Mouse (Mus musculus) liver, postnatal 0 days (tissue): Measurements from ENCODE around the gene Tmpo. TPM values are rescaled to one million over a fixed set of nuclear protein-coding genes. Genes with fewer than 3 reads are reported as not detected.

ENCODE experiments used
- ATAC-seq: fragments of 200-750 bp; cut with Nextera tagmentation; 2 replicates; pipeline ENCODE4 v1.8.0; 2017; ENCODE audit warnings: mild to moderate bottlenecking, moderate library complexity
- DNase-seq: peaks from one replicate; pipeline ENCODE4 v3.0.0-alpha.2; 2016
- H3K27ac ChIP-seq: fragments of 300-500 bp; sonication (generic); 2 replicates; pipeline ENCODE4 v1.5.1; 2014; ENCODE audit warnings: antibody characterized with exemption, moderate library complexity, mild to moderate bottlenecking, low read depth
- H3K27me3 ChIP-seq: fragments of 300-500 bp; sonication (generic); 2 replicates; pipeline ENCODE4 v1.6.1; 2014; ENCODE audit warnings: low read length, control low read depth, mixed read lengths; ENCODE audit not compliant: insufficient read depth
- H3K36me3 ChIP-seq: fragments of 300-500 bp; sonication (generic); replicated peaks from 2 replicates; pipeline ENCODE4 v1.6.1; 2014; ENCODE audit warnings: mild to moderate bottlenecking, control low read depth, low read length, moderate library complexity, mixed read lengths; ENCODE audit not compliant: insufficient read depth
- H3K4me1 ChIP-seq: fragments of 300-500 bp; sonication (generic); 2 replicates; pipeline ENCODE4 v1.6.1; 2014; ENCODE audit warnings: antibody characterized with exemption, mild to moderate bottlenecking, control low read depth; ENCODE audit not compliant: insufficient read depth
- H3K4me2 ChIP-seq: fragments of 300-500 bp; sonication (generic); 2 replicates; pipeline ENCODE4 v1.6.1; 2014; ENCODE audit warnings: low read depth, mild to moderate bottlenecking, low read length, moderate library complexity, mixed read lengths
- H3K4me3 ChIP-seq: fragments of 300-500 bp; sonication (generic); 2 replicates; pipeline ENCODE4 v1.5.1; 2014; ENCODE audit warnings: low read depth, low read length
- H3K9ac ChIP-seq: fragments of 300-500 bp; sonication (generic); replicated peaks from 2 replicates; pipeline ENCODE4 v1.6.1; 2014; ENCODE audit warnings: mild to moderate bottlenecking, moderate library complexity
- H3K9me3 ChIP-seq: fragments of 300-500 bp; sonication (generic); 2 replicates; pipeline ENCODE4 v1.6.1; 2016; ENCODE audit warnings: mild to moderate bottlenecking, control low read depth, low read length, mixed read lengths
- CTCF ChIP-seq: sonication (generic); IDR thresholded peaks from 2 replicates; pipeline ENCODE4 v1.5.1; 2016; ENCODE audit warnings: antibody characterized with exemption, low read depth
- EP300 ChIP-seq: IDR thresholded peaks from 2 replicates; pipeline ENCODE4 v1.6.1; 2016; ENCODE audit warnings: antibody characterized with exemption, low read depth, mild to moderate bottlenecking
- WGBS: fragments of 180-500 bp; shearing (Covaris S2); extraction: QIAGEN DNeasy Blood & Tissue Kit; methylation state at CpG from one replicate; pipeline ENCODE4 v1.1.7; 2014; ENCODE audit not compliant: insufficient replicate concordance; 5-methylcytosine and 5-hydroxymethylcytosine counted together
- polyA plus RNA-seq: library from polyadenylated mRNA; unstranded; fragments of >200 nt; fragmentation: Nextera tagmentation; extraction: Ambion mirVana; gene quantifications from 2 replicates; pipeline ENCODE4 v1.2.1, GENCODE M21; 2015

Gene Tmpo
- polyA plus RNA-seq, 1 experiment from 2014 or later, result 64.1 TPM

DNA sequence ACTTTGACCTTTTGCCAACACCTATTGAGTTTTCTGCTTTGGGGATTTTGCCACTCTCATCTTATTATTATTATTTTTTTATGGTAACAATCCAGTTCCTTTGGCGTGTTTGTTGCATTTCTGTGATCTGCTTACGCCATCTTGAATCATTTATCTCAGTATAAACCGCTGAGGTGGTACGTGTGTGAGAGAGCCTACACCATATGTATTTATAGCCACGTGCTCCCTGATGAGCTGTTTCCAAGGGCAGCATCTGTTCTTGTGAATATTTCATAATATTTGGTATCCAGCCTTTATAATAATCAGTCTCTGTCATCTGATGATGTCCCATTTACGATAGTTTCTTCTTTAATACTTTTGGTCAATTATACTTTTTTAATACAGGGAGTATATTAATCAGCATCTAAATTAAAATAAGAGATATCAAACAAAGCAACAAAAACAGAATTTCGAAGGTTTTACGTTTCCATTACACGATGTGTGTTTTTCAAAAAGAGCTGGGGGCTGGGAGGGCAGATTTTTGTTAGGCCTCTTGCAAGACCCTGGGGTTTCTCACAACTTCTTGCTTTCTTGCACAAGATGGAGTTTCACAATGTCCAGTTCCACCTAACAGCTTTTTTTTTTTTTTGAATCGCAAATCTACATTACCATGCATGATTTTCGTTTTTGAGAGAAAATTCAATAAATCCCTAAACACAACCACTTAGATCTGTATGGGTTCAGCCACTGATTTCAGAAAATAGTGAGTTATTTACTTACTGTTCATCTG is 28.0 kb upstream of the Tmpo start:
- peak overlapping the region; percentile 11 for H3K27ac ChIP-seq
- no peak for DNase-seq
- H3K9me3 ChIP-seq, result no peaks in the 10 kb centered on the region
- WGBS, result 69% methylated on average over 11 of the region's 11 CpGs
- no peak overlapping the region for H3K4me3 ChIP-seq
- no peak overlapping the region for H3K4me2 ChIP-seq
- TF ChIP-seq EP300, result no peak
- no peak for TF ChIP-seq CTCF
- H3K36me3 ChIP-seq, result no peaks in the 10 kb centered on the region
- no peak for ATAC-seq
- no peaks in the 10 kb centered on the region for H3K27me3 ChIP-seq
- H3K9ac ChIP-seq, result no peak overlapping the region
- H3K4me1 ChIP-seq, result 0 out of 2 replicates have a peak, but pooled peaks cover 3% of the 10 kb centered on the region

- no peak overlapping the region; the same call in 1 of the 2 replicates for H3K27ac ChIP-seq
- no peak overlapping the region for H3K9ac ChIP-seq
- H3K4me2 ChIP-seq, result no peak overlapping the region
- WGBS, result 60% methylated on average over 9 of the region's 9 CpGs
- no peaks in the 10 kb centered on the region for H3K9me3 ChIP-seq
- ATAC-seq, result no peak
- TF ChIP-seq CTCF (no peak), EP300 (no peak)
- H3K4me1 ChIP-seq, result 0 out of 2 replicates have a peak, but pooled peaks cover 3% of the 10 kb centered on the region
- H3K27me3 ChIP-seq, result no peaks in the 10 kb centered on the region
- no peak for DNase-seq
- no peaks in the 10 kb centered on the region for H3K36me3 ChIP-seq
- H3K4me3 ChIP-seq, result no peak overlapping the region
Measured at GRCm38 (mm10) chr10:91208461-91208860, 27.3 kb upstream of the Tmpo start.

DNA sequence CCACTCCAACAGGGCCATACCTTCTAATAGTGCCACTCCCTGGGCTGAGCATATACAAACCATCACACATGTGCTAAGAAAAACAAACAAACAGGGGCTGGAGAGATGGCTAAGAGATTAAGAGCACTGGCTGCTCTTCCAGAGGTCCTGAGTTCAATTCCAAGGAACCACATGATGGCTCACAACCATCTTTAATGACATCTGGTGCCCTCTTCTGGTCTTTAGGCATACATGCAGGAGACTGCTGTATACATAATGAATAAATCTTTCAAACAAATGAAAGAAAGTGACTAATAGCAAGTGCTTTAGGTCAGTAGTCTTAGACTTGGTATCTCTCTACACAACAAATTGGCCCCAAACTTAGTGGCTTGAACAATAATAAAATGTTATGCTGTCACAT is 26.2 kb upstream of the Tmpo start:
- Histone ChIP-seq H3K9me3 (no peaks in the 10 kb centered on the region), H3K4me2 (no peak overlapping the region), H3K36me3 (no peaks in the 10 kb centered on the region), H3K27ac (no peak overlapping the region), H3K4me3 (no peak overlapping the region), H3K27me3 (no peaks in the 10 kb centered on the region), H3K9ac (no peak overlapping the region), H3K4me1 (0 out of 2 replicates have a peak, but pooled peaks cover 3% of the 10 kb centered on the region)
- no peak for DNase-seq
- ATAC-seq, result no peak
- TF ChIP-seq EP300 (no peak), CTCF (peak; percentile 47)

- WGBS, result 78% methylated on average over 6 of the region's 6 CpGs
- no peak overlapping the region for H3K4me2 ChIP-seq
- H3K36me3 ChIP-seq, result no peaks in the 10 kb centered on the region
- H3K9ac ChIP-seq, result no peak overlapping the region
- ATAC-seq, result no peak
- H3K27me3 ChIP-seq, result no peaks in the 10 kb centered on the region
- H3K27ac ChIP-seq, result no peak overlapping the region
- no peaks in the 10 kb centered on the region; the same call in 1 of the 2 replicates for H3K9me3 ChIP-seq
- DNase-seq, result no peak
- no peak overlapping the region for H3K4me3 ChIP-seq
- 0 out of 2 replicates have a peak, but pooled peaks cover 3% of the 10 kb centered on the region for H3K4me1 ChIP-seq
- TF ChIP-seq CTCF (no peak), EP300 (no peak)
Measured at GRCm38 (mm10) chr10:91205632-91206031, 24.5 kb upstream of the Tmpo start.

- Histone ChIP-seq H3K4me2 (no peak overlapping the region), H3K4me3 (no peak overlapping the region), H3K4me1 (no peaks in the 10 kb centered on the region), H3K27ac (no peak overlapping the region), H3K36me3 (no peaks in the 10 kb centered on the region), H3K9me3 (no peaks in the 10 kb centered on the region; the same call in 1 of the 2 replicates), H3K27me3 (no peaks in the 10 kb centered on the region), H3K9ac (no peak overlapping the region)
- DNase-seq (no peak), ATAC-seq (no peak)
- no peak for TF ChIP-seq EP300
- no peak for TF ChIP-seq CTCF
- WGBS, result 69% methylated on average over 3 of the region's 3 CpGs
Measured at GRCm38 (mm10) chr10:91200581-91200980, 19.5 kb upstream of the Tmpo start.

DNA sequence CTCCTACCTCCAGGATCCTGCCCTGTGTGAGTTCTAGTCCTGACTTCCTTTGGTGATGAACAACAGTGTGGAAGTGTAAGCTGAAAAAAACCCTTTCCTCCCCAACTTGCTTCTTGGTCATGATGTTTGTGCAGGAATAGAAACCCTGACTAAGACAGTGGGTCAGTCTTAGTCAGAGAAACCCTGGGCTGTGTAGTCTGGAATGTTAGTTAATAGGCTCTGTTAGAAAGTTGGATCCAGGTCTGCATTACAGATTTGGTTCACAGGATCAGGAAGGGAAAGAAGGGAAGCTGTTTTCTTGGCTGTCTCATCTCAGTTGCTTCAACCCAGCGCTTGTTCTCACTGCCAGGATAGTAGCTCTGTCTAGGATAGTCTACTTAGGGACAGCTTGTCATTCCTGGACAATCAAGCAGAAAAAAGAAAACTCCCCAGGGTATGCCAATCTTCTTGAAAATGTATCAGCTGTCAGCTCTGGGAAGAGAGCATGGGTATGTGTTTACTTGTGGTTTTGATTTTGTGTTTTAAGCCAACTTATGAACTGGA is 18.2 kb upstream of the Tmpo start:
- Histone ChIP-seq H3K4me2 (no peak overlapping the region), H3K9ac (no peak overlapping the region), H3K27me3 (no peaks in the 10 kb centered on the region), H3K27ac (no peak overlapping the region), H3K4me1 (no peaks in the 10 kb centered on the region), H3K4me3 (no peak overlapping the region), H3K36me3 (no peaks in the 10 kb centered on the region), H3K9me3 (no peaks in the 10 kb centered on the region; the same call in 1 of the 2 replicates)
- DNase-seq (no peak), ATAC-seq (no peak)
- TF ChIP-seq CTCF, result no peak
- no peak for TF ChIP-seq EP300
- WGBS, result 71% methylated on average over 1 of the region's 1 CpGs
